Mouse (Mus musculus): ENCODE measurements at regions not wholly inside any gene's neighbourhood (a gene's known extent, or its start where the extent isn't known, plus 50 kb on each side); places are given as distances from the start of the nearest gene placed in this dataset.
"Not testable (repeated sequence)": the region's sequence is repeated elsewhere in the genome, so short reads cannot be mapped to it uniquely, and the experiment has no call there.

DNA sequence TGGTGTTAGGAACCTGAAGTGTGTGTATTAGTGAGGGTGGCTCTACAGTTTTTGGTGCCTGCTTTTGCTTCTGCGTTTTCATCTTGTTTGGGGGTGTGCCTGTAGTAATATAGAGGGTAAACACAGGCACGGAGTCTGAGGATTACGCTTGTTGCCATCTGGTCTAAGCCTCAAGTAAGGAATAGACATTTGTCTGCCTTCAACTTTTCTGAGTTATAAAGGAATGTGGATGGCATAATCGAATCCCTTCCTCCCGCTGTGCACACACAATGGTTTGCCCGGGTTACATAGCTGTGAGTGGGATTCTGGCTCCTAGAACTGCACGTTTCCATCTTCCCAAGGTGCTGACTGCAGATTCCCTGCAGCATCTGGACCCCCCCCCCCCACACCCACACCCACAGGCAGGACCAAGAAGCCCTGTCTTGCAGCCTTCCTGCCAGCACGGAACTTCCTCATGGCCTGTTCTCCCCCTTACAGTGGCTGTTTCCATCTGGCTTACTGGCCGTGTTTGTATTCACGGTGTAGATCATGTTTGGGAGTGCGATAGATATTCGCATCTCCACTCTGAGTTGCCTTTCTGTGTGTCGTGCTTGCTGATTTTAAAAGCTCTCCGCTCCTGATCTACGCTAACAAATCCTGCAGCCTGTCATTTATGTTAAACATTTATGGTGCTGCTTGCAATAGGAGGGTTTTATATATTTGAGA, 415.4 kb downstream of the Med10 start:
- in situ Hi-C loops (cut with MboI; ENCODE audit: low pct_unique_long_range_greater_than_20kb in 1 of 2, low sequenced_read_pairs in 2 of 2, unreplicated experiment in 1 of 2) = no loop called here

DNA sequence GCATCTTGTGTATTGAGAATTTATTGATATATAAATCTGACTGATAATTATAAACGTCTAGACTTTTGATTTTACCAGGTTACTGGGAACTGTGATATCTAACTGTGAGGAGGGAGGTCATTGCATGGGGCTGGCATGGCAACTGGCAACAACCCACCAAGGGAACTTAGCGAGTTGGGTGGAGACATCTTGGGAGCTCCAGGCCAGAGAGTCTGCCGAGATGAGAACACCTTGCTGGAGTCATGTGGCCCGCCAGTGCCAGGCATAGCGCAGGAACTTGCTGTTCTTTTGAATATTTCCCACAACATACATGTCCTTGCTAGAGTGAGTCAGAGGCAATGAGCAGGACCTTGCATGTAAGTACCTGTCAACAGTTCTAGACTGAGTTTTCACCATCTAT, 413.9 kb downstream of the Ice1 start:
- in situ Hi-C loops (cut with MboI; ENCODE audit: low pct_unique_long_range_greater_than_20kb in 1 of 2, low sequenced_read_pairs in 2 of 2, unreplicated experiment in 1 of 2) = no loop called here

DNA sequence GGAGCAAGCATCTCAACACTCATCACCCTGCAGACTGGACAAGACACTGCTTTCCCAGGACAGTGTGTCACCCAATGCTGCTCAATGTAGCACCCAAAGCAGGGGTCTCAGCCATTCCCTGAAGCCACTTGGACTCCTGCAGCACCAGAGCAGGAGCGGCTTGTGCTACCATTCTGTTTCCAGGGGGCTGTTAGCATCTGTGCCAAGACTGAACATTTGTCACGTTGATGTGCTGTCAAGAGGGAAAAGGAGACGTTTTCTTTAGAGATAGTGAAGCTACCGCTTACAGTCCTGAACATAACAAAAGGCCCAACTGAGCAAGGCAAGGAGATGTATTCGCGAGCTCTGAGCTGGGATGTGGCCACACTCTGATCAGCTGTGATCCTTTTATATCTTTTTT, 410.3 kb downstream of the Ice1 start:
- in situ Hi-C loops (cut with MboI; ENCODE audit: low pct_unique_long_range_greater_than_20kb in 1 of 2, low sequenced_read_pairs in 2 of 2, unreplicated experiment in 1 of 2) = no loop called here

DNA sequence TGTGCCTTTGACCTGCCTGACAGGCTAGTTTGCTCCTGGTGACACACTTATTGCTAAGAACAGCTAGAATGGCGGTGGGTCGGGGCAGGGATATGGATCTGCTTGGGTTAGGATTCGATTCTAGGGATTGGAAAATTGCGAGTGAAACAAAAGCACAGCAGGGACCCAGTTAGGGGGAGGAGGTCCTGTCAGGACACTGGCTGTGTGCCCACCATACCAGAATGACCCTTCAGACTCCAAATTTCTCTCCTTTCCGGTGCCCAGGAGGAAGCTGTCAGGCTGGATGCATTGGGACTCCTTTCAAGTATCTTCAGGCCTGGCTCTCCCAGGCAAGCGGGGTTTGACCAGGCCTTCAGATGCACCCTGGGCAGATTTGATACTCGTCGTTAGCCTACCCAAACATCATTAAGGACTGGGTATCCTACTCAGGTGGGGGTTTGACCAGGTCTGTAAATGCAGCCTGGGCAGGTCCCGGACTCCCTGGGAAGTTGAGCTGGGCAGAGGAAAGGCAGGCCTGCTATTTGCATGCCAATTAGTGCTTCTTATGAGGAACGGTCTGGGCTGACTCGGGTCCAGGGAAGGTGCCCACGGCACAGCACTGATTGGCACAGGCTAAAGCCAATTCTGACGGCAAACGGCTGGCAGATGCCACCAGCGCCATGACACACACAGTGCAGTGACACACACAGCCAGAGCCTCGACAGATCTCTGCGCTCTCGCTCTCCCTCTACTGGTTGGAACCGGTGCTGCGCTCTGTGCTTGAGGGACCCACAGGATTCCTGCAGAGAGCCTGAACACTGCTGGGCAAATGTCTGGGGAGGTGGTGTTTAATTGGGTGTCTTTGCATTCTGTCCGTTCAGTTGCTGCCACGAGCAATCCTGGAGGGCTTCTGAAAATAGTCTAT, 403.3 kb downstream of the Ice1 start:
- in situ Hi-C loops (cut with MboI; ENCODE audit: low pct_unique_long_range_greater_than_20kb in 1 of 2, low sequenced_read_pairs in 2 of 2, unreplicated experiment in 1 of 2) = no loop called here

DNA sequence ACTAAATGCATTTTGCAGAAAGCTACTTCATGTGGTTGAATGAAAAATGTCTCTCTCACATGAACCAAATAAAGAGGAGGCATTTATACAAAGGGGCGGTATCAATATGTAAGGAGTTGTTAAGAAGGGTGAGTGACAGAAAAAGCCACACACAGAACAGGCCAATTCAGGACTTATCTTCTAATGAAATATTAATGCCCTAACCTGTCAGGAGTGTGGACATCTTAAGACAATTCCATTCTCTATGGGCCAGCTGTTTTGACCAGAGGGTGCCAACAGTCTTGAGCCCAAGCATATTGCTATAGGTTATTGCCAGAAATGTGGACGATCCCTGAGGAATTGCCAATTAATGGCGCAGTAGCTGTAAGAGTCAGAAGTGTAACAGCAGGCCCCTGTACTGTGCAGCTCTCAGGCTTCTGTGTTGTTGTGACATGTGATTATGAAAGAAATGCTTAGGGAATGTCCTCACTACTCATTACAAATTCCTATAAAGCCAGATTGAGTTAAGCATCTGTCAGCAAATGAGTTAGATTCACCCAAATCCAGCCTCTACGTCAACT, 393.8 kb downstream of the Ice1 start:
- in situ Hi-C loops (cut with MboI; ENCODE audit: low pct_unique_long_range_greater_than_20kb in 1 of 2, low sequenced_read_pairs in 2 of 2, unreplicated experiment in 1 of 2) = no loop called here

DNA sequence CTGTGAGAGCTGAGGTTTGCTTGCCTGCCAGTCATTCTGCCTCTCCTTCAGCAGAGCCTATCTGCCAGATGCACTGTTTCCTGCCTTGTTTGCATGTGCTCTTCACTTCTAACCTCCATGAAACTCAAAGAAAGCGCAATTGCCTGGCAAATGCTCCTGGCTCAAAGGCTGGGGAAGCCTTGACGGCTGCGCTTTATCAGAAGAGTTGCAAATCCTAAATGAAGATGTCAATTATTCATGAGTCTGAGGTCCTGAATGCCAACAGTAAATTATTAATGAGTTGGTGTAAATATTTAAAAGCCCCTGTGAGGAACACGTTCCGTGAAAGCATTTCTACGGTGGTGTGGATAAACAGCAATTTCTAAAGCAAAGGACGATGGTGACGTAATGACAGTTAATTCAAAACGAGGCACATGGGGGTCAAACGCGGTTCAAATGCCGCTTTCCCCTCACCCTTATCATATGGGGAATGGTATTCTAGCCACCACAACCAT, 377.4 kb downstream of the Ice1 start:
- in situ Hi-C loops (cut with MboI; ENCODE audit: low pct_unique_long_range_greater_than_20kb in 1 of 2, low sequenced_read_pairs in 2 of 2, unreplicated experiment in 1 of 2) = no loop called here

DNA sequence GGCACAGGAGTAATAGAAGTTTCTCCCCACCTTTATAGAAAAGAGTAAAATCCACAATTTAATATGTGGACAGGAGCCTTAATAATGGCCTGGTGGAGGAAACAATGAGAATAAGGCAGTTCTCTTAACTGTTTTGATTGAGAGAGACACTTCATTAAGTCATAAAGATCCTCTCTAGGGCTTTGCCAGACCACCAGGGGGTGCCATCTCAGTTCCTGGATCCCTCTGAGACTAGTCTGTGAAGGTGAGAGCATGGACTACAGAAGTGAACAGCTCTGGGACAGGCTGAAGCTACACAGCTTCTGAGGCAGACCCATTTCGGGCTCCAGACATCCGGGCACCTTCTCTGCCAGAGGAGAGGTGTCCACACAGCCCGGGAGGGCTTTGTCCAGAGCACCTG, 373.8 kb downstream of the Ice1 start:
- in situ Hi-C loops (cut with MboI; ENCODE audit: low pct_unique_long_range_greater_than_20kb in 1 of 2, low sequenced_read_pairs in 2 of 2, unreplicated experiment in 1 of 2) = no loop called here

DNA sequence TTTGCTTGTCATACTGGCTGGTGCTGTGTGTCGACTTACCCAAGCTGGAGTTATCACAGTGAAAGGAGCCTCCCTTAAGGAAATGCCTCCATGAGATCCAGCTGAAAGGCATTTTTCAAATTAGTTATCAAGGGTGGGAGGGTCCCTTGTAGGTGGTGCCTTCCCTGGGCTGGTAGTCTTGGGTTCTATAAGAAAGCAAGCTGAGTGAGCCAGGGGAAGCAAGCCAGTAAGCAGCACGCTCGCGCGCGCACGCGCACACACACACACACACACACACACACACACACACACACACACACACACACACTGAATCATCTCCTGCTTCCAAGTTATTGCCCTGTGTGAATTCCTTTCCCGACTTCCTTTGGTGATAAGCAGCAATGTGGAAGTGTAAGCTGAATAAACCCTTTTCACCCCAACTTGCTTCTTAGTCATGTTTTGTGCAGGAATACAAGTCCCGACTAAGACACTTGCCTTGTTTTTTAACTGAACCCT, 360.5 kb downstream of the Ice1 start:
- in situ Hi-C loops (cut with MboI; ENCODE audit: low pct_unique_long_range_greater_than_20kb in 1 of 2, low sequenced_read_pairs in 2 of 2, unreplicated experiment in 1 of 2) = not testable (repeated sequence)

DNA sequence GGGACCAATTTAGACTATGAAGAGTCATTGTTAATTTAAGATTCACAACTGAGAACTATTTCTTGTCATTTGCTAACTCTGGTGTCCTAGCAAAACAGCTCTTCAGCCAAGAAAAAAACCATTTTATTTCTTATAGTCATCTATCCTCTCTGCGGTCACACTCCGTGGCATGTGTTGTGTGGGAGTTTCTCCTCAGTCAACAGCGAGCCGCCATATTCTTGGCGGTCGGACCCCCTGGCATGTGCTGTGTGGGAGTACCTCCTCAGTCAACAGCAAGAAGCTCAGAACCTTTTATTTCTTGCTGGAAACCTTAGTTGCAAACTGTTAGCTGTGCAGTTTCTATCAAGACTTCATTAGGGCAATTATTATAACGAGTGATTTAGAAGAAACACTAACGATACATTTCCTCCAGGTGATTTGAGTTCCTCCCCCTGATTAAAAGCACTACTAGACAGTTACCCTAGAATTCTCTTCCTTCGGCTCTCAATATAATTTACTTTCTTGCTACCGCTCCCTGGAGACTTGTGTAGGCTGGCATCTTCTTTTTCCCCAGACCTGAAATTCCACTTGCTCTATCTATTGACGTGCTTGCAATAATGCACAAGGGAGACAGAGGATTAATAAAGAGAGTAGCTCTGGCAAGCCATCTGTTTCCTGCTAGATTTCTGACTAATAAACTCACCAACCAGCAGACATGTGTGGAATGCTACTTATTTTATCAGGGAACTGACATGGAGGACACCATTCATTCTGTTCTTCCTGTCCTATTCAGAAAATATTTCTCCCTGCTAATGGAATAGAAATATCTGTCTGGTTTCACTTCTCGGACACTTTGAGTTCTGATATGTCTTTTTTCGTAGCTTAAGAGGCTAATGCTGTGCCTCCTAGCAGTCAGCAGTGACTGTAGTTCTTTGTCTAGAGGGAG, 359.5 kb downstream of the Ice1 start:
- in situ Hi-C loops (cut with MboI; ENCODE audit: low pct_unique_long_range_greater_than_20kb in 1 of 2, low sequenced_read_pairs in 2 of 2, unreplicated experiment in 1 of 2) = no loop called here

DNA sequence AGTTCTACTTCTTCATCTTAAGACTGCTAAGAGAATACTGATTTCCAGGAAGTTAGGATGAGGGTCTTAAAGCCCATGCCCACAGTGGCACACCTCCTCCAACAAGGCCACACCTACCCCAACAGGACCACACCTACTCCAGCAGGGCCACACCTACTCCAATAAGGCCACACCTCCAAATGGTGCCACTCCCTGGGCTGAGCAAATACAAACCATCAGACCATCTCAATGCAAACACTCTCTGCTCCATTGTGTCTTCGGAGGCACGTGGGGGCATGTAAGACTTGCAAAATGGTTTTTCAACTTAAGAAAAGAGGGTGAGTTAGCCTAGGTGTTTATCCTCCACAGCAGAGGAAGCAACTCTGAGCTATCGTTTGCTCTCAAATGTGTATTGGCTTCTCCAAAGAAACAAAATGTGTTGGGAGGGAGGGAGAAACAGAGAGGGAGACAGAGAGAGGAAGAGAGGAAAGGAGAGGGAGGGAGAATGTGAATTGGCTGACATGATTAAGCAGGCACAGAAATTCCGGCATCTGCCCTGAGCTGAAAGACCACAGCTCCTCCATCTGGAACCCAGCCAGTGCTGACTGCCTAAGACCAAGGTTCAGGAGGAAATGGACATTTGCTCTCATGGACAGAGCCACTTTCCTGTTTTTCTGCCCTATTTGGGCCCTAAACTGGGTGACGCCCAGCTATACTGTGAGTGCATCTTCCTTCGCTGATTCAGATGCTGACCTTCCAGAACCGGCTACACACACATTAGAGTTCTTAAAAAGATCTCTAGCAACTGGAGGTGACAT, 356.2 kb downstream of the Ice1 start:
- in situ Hi-C loops (cut with MboI; ENCODE audit: low pct_unique_long_range_greater_than_20kb in 1 of 2, low sequenced_read_pairs in 2 of 2, unreplicated experiment in 1 of 2) = no loop called here

DNA sequence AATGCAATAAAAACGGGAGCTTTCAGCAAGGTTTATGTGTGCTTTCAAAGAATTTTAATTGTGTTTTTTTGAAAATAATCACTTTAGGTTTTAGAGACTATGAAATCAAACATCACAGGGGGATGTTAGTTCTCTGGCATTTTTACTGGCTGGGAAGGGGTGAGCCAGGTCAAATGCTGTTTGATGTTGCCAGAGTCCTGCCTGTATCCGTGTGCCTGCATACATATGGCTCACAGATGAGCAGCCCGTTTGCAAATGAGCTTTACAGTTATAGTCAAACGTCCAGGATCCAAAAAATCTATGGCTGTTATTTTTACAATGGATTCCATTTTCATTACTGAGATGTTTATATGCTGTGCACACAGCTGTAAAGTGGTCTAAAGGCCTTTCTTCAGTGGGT, 354.7 kb downstream of the Ice1 start:
- in situ Hi-C loops (cut with MboI; ENCODE audit: low pct_unique_long_range_greater_than_20kb in 1 of 2, low sequenced_read_pairs in 2 of 2, unreplicated experiment in 1 of 2) = no loop called here

DNA sequence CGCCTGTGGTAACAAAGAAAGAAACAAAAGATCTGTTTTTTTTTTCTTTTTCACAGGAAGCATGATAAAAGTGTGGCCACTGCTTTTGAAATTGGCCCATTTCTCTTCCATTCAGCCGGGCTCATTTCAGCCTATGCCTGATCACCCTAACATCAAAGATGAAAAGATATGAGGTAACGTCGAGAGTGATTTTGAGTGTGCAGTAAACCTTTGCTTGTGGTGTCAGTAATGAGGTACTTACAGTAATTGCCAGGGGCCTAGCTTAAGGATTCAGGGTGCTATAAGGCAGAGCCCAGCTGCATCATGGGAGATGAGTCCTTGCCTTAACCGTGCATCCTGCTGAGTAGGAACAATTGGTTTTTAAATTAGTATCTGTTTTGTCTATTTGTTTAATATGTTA, 354.2 kb downstream of the Ice1 start:
- in situ Hi-C loops (cut with MboI; ENCODE audit: low pct_unique_long_range_greater_than_20kb in 1 of 2, low sequenced_read_pairs in 2 of 2, unreplicated experiment in 1 of 2) = no loop called here

DNA sequence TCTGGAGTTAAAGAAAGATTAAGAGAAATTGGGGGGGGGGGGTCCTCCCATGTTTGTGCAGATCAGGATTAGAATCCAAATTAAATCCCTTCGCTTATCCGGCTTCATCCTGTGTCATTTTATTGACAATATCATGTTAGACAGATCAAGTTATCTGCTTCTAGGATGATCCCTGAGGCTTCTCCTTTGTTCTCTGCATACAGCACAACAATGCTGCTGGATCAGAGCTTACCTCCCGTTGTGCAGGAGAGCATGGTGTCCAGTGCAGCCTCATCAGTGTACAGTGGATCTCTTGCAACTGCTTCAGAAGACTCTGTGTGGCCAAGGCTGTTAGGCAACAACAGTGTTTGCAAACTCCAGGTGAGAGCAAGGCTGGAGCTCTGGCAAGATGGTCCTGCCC, 344.7 kb downstream of the Ice1 start:
- in situ Hi-C loops (cut with MboI; ENCODE audit: low pct_unique_long_range_greater_than_20kb in 1 of 2, low sequenced_read_pairs in 2 of 2, unreplicated experiment in 1 of 2) = no loop called here

DNA sequence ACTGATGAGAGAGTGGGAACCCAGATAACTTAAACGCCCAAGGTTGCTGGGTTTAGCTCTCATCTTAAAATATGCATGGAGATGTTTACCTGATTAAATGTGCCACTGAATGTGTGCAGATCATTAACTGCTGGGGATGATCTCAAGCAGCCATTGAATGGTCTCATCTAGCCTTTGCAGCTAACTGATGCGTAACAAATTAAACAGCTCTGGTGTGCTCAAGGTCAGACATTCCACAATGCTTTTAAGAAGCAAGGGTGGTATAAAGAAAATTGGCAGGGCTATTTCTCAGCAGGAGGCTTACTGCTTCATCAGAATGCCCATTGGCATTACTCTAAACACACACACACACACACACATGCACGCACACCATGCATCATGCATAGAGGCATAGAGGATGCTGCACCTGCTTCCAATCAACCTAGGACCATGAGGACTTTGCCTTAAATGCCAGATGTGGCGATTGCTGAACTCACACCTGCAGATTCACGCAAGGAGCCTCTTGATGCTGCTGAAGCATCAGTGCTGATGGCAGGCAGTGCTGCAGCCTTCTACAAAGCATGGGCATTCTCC, 333.4 kb downstream of the Ice1 start:
- in situ Hi-C loops (cut with MboI; ENCODE audit: low pct_unique_long_range_greater_than_20kb in 1 of 2, low sequenced_read_pairs in 2 of 2, unreplicated experiment in 1 of 2) = no loop called here

DNA sequence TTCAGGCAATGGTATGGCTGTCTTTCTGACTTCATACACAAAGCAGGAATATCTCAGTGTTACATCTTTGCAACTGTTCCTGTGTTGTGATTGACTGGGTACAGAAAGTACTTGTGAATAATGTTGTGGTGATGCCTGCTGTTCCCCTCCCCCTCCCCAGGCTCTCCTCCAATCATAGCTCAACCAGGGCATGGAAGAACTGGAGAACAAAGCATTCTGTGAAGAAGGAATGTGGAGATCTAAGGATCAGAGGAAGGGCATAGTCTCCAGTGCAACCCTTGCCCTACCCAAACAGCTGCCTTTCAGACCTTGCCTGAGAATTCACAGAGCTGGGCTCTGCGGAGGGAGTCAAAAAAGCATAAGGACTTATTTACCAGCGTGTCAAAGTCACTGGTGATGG, 326.9 kb downstream of the Ice1 start:
- in situ Hi-C loops (cut with MboI; ENCODE audit: low pct_unique_long_range_greater_than_20kb in 1 of 2, low sequenced_read_pairs in 2 of 2, unreplicated experiment in 1 of 2) = no loop called here

DNA sequence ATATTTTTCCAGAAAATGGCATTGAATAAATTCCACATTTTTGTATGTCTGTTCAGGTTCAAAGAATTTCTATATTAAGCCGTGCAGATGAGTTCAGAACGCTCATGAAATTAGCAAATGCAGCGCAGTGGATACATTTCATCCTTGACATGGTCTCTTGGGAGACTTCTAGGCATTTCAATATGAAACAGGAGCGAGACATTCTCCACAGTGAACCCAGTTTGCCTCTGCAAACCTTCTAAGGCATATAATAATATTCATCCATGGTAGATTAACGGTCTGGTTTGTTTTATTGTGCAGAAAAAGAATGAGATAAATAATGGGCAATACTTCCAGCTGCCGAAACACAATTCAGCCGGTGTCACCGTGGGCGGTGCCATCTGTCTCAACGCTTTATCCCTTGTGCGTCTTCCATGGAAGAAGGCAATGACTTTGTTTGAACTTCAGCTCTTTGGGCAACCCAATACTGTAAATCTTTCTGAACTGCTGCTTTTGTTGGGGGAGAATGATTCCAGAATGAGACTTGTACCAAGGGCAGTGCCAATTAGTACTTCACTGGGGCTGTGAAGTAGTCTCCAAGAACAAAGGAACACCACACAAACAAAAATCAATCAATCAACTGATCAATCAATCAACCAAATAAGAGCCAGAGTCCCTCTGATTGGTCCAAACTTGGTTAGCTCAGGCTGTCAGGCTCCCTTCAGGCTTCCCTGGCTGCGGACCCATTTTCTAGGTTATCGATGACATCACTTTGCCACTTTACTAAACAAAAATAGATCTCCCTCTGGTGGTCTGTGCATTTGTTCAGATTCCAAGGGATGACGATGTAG, 326.0 kb downstream of the Ice1 start:
- in situ Hi-C loops (cut with MboI; ENCODE audit: low pct_unique_long_range_greater_than_20kb in 1 of 2, low sequenced_read_pairs in 2 of 2, unreplicated experiment in 1 of 2) = no loop called here

DNA sequence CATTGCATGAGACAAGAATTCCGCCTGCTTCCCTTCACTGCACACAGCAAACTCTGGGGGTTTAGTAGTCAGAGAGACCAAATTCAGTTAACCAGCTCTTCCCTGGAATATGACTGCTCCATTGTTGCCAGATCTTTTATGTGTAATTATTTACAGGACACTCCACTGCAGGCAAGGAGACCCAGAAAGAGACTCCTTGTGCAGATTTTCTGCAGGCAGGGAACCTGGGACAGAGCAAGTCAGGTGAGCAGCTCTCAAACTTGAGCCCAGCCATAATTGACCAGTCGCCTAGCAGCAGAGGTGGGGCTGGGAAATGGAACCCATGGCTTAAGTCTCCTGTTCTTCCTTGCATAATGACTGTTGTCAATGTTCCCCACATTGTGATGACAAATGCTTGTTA, 324.2 kb downstream of the Ice1 start:
- in situ Hi-C loops (cut with MboI; ENCODE audit: low pct_unique_long_range_greater_than_20kb in 1 of 2, low sequenced_read_pairs in 2 of 2, unreplicated experiment in 1 of 2) = no loop called here
